Mouse (Mus musculus): ENCODE data around the gene Slc23a2.

The Slc23a2 gene

GRCm38 (mm10) chr2:132144971-132145691 is at the start of gene Slc23a2:
Gene Slc23a2 (minus strand): TSS chr2:132145108.
- in situ Hi-C loops (cut with MboI; ENCODE audit: unreplicated experiment in 2 of 2) = no loop called here

DNA sequence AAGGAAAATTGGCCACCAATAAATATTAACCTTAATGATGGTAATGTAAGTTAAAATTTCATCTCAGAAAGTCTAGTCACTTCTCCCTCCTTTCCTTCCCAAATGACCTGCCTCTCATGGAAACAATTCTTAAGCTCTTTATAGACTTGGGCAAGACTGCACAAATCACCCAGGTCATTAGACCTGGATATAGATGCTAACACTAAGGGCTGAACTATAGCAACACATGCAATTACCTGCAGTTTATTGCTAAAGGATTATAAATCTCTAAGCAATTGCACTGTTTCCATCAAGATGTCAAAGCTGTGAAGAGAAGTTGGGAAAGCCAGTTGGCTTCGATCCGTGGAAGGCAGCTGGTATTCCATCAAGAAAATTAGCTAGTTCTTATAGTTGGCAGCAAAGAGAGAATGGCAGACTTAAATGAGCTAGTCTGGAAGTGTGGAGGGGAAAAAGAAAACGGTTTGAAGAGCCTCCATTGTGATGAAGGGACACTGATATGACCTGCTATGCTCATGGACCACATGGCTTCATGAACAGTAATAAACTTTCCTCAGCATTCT is 45.8 kb upstream of the Slc23a2 start:
- in situ Hi-C loops (cut with MboI; ENCODE audit: unreplicated experiment in 2 of 2) = no loop called here

DNA sequence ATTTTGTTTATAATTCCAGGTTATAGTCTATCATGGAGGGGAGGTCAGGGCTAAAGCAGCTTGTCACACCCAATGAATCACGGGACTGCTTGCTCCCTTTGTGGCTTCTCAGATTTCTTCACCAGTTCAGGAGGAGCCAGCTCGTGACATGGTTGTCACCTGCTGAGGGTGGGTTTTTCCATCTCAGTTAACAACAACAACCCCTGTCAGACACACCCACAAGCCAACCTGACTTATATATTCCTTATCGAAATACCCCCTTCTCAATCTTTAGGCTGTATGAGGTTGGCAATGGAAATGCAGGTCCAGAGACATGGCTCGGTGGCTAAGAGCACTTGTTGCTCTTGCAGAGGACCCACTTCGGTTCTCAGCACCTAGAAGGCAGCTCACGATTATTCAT is 39.0 kb upstream of the Slc23a2 start:
- in situ Hi-C loops (cut with MboI; ENCODE audit: unreplicated experiment in 2 of 2) = no loop called here

GRCm38 (mm10) chr2:132180463-132181205 is 35.7 kb upstream of the Slc23a2 start:
- in situ Hi-C loops (cut with MboI; ENCODE audit: unreplicated experiment in 2 of 2) = no loop called here

DNA sequence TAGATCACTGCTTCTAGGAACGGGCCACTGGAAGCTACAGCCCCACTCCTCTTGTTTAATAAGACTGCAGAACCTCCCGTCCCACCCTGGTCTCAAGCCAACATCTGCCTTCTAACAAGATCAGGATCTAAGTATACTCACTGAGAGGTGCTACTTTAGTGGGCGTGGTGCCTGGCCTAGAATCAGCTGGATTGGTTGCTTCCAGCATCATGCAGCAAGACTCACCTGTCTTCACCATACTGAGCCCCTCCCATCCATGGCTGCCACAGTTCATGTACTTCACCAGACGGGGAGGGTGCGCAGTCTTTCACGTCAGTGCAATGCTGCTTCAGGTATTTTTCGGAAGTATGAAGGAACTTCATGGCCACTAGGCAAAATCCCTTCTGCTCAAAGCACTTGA is 34.5 kb upstream of the Slc23a2 start:
- in situ Hi-C loops (cut with MboI; ENCODE audit: unreplicated experiment in 2 of 2) = no loop called here

DNA sequence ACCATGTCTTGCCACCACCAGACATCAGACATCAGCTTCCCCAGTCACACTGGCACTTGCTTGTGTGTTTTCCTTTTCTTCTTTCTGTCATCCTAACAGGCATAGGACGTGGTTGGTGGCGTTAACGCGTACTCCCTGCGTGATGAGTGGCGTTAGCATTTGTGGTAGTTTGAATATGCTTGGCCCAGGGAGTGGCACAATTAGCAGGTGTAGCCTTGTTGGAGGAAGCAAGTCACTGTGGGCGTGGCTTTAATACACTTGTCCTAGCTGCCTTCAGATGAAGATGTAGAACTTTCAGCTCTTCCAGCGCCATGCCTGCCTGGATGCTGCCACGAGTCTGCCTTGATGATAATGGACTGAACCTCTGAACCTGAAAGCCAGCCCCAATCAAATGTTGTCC is 32.5 kb upstream of the Slc23a2 start:
- in situ Hi-C loops (cut with MboI; ENCODE audit: unreplicated experiment in 2 of 2) = no loop called here

DNA sequence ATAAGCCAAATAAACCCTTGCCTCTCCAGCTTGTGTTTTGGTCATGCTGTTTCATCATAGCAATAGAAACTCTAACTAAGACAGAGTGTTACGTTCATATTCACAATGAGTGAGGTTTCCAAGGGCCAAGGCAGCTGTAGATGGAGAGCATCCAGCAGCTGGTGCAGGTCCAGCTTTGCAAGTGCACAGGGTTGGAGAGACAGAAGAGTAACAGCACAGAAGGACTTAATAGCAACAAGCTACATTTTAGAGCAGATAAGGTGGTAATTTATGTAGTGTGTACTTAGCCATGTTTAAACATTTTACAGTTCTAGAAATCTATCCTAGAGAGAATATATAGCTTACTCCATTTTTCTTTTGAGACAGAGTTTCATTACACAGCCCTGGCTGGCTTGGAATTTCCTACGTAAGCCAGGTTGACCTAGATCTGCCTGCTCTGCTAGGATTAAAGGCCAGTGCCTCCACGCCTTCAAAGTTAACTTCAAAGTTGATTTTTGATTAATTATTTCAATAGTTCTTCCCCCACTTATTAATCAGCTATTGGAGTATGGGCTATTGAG is 31.5 kb upstream of the Slc23a2 start:
- in situ Hi-C loops (cut with MboI; ENCODE audit: unreplicated experiment in 2 of 2) = no loop called here

DNA sequence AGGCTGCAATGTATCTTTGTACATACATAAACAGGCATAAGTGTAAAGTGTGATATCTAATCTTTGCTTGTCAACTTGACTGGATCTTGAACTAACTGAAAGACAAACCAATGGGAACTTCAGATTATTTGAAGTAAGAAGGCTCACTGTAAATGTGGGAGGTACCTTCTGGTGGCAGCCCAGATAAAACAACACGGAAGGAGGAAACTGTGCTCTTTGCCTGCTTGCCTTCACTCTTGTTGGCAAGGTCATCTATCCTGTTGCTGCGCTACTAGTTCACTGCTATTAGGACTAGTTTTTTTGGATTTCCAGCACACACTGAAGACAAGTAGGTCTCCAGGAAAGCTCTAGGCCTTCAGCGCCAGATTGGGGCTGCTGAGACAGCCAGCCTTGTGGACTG is 29.1 kb upstream of the Slc23a2 start:
- in situ Hi-C loops (cut with MboI; ENCODE audit: unreplicated experiment in 2 of 2) = no loop called here

- in situ Hi-C loops (cut with MboI; ENCODE audit: unreplicated experiment in 2 of 2) = no loop called here
Observed at GRCm38 (mm10) chr2:132171939-132172338, 27.0 kb upstream of the Slc23a2 start.

- in situ Hi-C loops (cut with MboI; ENCODE audit: unreplicated experiment in 2 of 2) = no loop called here
Observed at GRCm38 (mm10) chr2:132169150-132169549, 24.2 kb upstream of the Slc23a2 start.

DNA sequence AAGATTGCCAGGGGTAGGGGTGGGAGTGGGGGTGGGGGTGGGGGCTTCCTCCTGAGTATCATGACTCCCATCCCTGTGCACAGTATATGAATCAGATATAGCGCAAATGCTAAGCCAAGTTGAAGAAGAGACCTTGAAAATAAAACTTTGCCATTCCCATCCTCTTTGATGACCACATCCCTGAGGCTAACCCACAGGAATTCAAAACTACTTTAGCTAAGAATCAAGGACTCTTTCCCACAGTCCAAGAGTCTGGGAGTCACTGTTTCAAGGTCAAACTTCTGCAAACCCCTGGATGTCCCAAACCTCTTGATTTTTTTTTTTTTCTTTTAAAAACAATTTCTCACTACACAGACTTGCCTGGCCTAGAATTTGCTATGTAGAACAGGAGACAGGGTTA is 18.7 kb upstream of the Slc23a2 start:
- in situ Hi-C loops (cut with MboI; ENCODE audit: unreplicated experiment in 2 of 2) = no loop called here

DNA sequence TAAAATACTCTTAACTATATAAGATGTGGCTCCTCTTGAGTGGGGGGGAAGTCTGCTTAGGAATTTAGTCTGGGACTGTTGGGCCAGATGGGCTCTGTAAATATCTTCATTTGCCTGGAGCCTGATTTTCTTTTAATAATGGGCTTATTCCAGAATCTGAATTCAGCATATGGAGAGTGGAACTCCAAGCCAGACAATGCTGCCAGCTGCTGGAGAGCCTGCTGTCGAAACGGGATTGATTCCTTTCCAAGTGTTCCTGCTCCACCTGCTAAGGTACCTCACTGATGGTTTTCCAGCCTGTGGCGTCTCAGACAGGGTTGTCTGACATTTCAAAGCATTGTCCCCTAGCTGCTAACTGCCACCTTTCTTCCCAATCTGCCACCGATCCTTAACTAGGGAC is 12.6 kb upstream of the Slc23a2 start:
- in situ Hi-C loops (cut with MboI; ENCODE audit: unreplicated experiment in 2 of 2) = loop anchor here in 1 of 2 experiments (5.0 kb wide), 1 partner anchor 40 kb away; no protein-coding TSS in a partner anchor

- in situ Hi-C loops (cut with MboI; ENCODE audit: unreplicated experiment in 2 of 2) = no loop called here
Observed at GRCm38 (mm10) chr2:132152670-132153069, 7.8 kb upstream of the Slc23a2 start.

DNA sequence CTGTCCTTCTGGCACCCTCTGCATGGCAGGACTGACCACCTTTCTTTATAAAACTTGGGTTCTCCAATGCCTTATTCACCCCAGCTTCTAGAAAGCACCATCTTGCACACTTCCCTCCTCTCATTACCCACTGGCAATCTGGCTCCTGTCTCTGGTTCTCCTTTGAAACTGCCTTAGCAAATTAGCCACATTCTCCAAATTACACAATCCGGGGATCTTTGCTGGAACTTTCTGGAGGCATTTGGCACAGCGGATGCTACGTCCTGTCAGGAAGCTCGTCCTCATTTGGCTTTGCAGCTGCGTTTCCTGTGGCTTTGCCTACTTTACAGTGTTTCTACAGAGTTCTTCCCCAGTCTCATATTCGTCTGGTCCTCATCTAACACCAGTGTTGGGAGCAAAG is 6.7 kb upstream of the Slc23a2 start:
- in situ Hi-C loops (cut with MboI; ENCODE audit: unreplicated experiment in 2 of 2) = no loop called here

DNA sequence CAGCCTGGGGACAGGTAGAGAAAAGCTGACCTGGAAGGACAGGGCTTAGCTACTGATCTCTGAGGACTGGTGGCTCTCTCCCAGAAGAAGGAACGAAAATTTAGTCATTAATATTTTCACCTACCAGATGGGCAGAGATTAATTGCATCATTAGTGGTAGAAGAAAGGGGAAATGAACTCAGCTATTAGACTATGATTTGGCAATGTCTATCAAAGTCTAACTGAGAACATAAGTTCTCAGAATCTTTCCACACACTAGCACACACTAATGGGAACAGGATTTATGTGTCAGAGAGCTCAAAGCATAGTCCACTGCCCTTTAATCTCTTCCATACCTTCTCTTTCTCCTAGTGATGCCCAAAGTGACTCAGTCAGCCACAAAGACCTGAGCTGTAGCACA is 6.0 kb upstream of the Slc23a2 start:
- in situ Hi-C loops (cut with MboI; ENCODE audit: unreplicated experiment in 2 of 2) = no loop called here

- in situ Hi-C loops (cut with MboI; ENCODE audit: unreplicated experiment in 2 of 2) = no loop called here
Observed at GRCm38 (mm10) chr2:132146502-132146901, 1.6 kb upstream of the Slc23a2 start.

DNA sequence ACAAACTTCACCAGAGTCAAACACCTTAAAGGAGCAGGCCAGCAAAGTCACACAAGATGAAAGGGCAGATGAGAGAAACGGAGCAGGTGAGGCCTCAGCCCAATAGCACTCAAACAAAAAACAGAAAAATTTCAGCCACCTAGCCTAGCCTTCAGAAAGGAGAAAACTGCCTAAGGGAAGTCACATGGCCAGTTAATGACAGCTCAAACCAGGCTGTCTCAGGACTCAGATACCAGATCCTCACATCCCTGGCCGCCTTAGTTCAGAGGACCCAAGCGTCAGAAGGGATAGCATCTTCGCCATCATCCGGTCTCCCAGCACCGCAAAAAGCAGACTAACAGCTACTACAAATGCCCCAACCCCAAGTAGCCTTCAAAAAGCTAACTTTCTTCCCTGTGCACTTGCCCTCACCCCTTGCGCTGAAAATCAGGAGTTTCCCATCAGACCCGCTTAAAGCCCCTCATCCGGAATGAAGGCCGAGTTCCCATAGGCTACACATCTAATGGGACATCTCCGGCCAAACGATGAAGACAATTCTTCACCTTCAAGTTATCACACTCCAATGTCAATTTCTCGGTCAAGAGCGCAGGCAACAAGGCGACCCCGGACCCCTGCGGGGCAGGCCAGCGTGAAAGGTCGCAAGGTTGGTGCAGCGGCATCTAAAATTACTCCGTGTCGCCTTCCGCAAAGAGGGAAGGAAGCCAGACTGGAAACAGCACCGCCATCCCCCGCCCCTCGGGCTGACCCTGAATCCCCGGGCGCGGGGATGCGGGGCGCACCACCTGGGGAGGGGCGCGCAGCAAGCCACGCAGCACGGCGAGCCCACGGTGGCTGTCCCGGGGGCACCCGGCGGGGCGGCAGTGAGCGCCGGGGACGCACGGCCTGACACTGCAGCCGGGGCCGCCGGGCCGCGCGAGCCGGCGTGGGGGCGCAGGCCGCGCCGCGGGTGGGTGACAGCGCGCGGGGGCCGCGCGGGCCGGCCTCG is 673 bp downstream of the Slc23a2 start:
- in situ Hi-C loops (cut with MboI; ENCODE audit: unreplicated experiment in 2 of 2) = no loop called here

DNA sequence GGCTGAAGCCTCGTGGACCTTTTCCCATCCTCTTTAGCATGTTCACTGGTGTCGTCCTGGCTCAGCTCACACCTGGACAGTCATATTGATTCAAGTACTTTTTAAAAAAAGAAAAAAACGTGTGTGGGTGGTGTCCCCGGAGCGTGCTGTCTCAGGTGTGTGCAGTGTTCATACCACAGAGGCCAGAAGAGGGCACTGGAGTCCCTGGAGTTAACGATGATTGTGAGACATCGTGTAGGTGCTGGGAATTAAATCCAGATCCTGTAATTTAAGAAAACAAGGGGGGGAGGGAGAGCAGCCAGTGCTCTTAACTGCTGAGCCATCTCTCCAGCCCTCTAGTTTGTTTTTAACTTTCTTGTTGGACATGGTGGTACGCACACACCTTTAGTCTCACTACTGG is 2.3 kb downstream of the Slc23a2 start:
- in situ Hi-C loops (cut with MboI; ENCODE audit: unreplicated experiment in 2 of 2) = no loop called here

DNA sequence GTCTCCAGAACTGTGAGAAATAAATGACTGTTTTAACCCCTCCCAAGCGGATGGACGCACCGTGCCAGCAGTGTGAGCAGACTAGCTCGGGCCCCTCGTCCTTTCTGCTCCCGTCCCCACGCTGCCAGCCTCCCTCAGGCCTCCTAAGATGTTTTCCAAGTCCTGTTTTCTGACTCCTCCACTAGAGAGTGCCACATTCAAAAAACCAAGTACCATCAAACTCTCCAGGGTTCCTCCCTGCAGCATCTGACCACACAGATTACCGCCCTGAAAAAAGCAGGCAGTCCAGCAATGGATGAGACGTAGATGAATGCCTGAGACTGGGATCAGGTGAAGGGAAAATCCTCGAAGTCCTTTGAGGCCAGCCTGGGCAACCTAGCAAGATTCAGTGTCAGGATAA is 4.4 kb downstream of the Slc23a2 start:
- in situ Hi-C loops (cut with MboI; ENCODE audit: unreplicated experiment in 2 of 2) = no loop called here

DNA sequence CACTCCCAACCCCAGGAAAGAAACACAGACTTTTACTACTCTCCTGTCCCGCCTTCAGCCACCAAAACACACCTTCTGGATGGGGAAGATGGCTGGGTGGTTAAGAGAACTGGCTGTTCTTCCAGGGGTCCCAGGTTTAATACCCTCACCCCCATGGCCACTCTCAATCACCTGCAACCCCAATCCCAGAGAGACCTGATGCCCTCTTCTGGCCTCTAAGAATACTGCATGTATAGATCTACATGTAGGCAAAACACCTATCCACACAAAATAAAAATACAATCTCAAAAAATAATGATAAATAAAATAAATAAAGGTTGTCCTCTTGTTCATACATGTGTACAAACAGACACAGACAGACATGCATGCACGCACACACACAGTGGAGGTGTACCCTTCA is 5.8 kb downstream of the Slc23a2 start:
- in situ Hi-C loops (cut with MboI; ENCODE audit: unreplicated experiment in 2 of 2) = loop anchor here in 1 of 2 experiments (5.0 to 10.0 kb wide), 3 partner anchors 98 to 346 kb away; no protein-coding TSS in a partner anchor
